Mouse (Mus musculus) heart, embryonic 10.5 days (tissue): Measurements from ENCODE around the gene Pax3. TPM values are rescaled to one million over a fixed set of nuclear protein-coding genes. Genes with fewer than 3 reads are reported as not detected.

ENCODE experiments used
- DNase-seq: peaks from one replicate; pipeline ENCODE4 v3.0.0-alpha.2; 2017; ENCODE audit warnings: low spot score
- H3K27ac ChIP-seq: fragments of 300-500 bp; sonication (generic); 2 replicates; pipeline ENCODE4 v1.5.1; 2016; ENCODE audit warnings: mild to moderate bottlenecking
- H3K27me3 ChIP-seq: fragments of 300-500 bp; sonication (generic); 2 replicates; pipeline ENCODE4 v1.6.1; 2016; ENCODE audit warnings: mild to moderate bottlenecking; ENCODE audit not compliant: poor library complexity, insufficient read depth, severe bottlenecking
- H3K36me3 ChIP-seq: fragments of 300-500 bp; sonication (generic); 2 replicates; pipeline ENCODE4 v1.6.1; 2016; ENCODE audit warnings: mild to moderate bottlenecking, moderate library complexity
- H3K4me1 ChIP-seq: fragments of 300-500 bp; sonication (generic); 2 replicates; pipeline ENCODE4 v1.6.1; 2016; ENCODE audit warnings: mild to moderate bottlenecking
- H3K4me3 ChIP-seq: fragments of 300-500 bp; sonication (generic); 2 replicates; pipeline ENCODE4 v1.5.1; 2016; ENCODE audit warnings: mild to moderate bottlenecking, moderate library complexity
- H3K9me3 ChIP-seq: fragments of 300-500 bp; sonication (generic); 2 replicates; pipeline ENCODE4 v1.6.1; 2016; ENCODE audit warnings: mild to moderate bottlenecking, moderate library complexity
- WGBS: fragments of 180-500 bp; shearing (Covaris S2); methylation state at CpG from one replicate; pipeline ENCODE4 v1.1.7; 2016; 5-methylcytosine and 5-hydroxymethylcytosine counted together
- polyA plus RNA-seq: library from polyadenylated mRNA; unstranded; fragments of >200 nt; fragmentation: Nextera tagmentation; extraction: Ambion mirVana; gene quantifications from 2 replicates; pipeline ENCODE4 v1.2.1, GENCODE M21; 2016

Pax3 gene
- polyA plus RNA-seq, 1 experiment from 2014 or later, result 1.9 TPM

GRCm38 (mm10) chr1:78195145-78195544 lies 1.8 kb downstream of the Pax3 start:
- no peaks in the 10 kb centered on the region for H3K36me3 ChIP-seq
- peaks cover 98% of the 10 kb centered on the region for H3K27me3 ChIP-seq
- no peaks in the 10 kb centered on the region for H3K9me3 ChIP-seq
- H3K27ac ChIP-seq, result no peak overlapping the region
- DNase-seq, result peak; percentile 68
- H3K4me3 ChIP-seq, result no peak overlapping the region
- H3K4me1 ChIP-seq, result peaks cover 16% of the 10 kb centered on the region
- WGBS, result 2% methylated on average over 21 of the region's 21 CpGs

GRCm38 (mm10) chr1:78194381-78195047 lies 2.4 kb downstream of the Pax3 start:
- H3K27me3 ChIP-seq, result peaks cover 98% of the 10 kb centered on the region
- no peaks in the 10 kb centered on the region for H3K36me3 ChIP-seq
- no peak overlapping the region for H3K4me3 ChIP-seq
- no peaks in the 10 kb centered on the region for H3K9me3 ChIP-seq
- peaks cover 20% of the 10 kb centered on the region for H3K4me1 ChIP-seq
- 5% methylated on average over 6 of the region's 6 CpGs for WGBS
- DNase-seq, result no peak
- H3K27ac ChIP-seq, result no peak overlapping the region

- Histone ChIP-seq H3K36me3 (no peaks in the 10 kb centered on the region), H3K4me3 (no peak overlapping the region), H3K9me3 (no peaks in the 10 kb centered on the region), H3K27ac (no peak overlapping the region), H3K4me1 (peaks cover 24% of the 10 kb centered on the region), H3K27me3 (peaks cover 98% of the 10 kb centered on the region)
- DNase-seq, result peak; percentile 55
- WGBS, result 3% methylated on average over 20 of the region's 20 CpGs
These were observed 3.4 kb downstream of the Pax3 start for GRCm38 (mm10) chr1:78193465-78193991.

GRCm38 (mm10) chr1:78192746-78193464 lies 4.0 kb downstream of the Pax3 start:
- H3K4me3 ChIP-seq, result no peak overlapping the region
- no peaks in the 10 kb centered on the region for H3K36me3 ChIP-seq
- H3K4me1 ChIP-seq, result peaks cover 24% of the 10 kb centered on the region
- no peaks in the 10 kb centered on the region for H3K9me3 ChIP-seq
- H3K27me3 ChIP-seq, result peaks cover 98% of the 10 kb centered on the region
- H3K27ac ChIP-seq, result no peak overlapping the region
- 1% methylated on average over 20 of the region's 20 CpGs for WGBS
- DNase-seq, result peak; percentile 72

- H3K27me3 ChIP-seq, result peaks cover 98% of the 10 kb centered on the region
- H3K36me3 ChIP-seq, result no peaks in the 10 kb centered on the region
- no peaks in the 10 kb centered on the region for H3K9me3 ChIP-seq
- peak; percentile 53 for DNase-seq
- no peak overlapping the region for H3K27ac ChIP-seq
- 5% methylated on average over 19 of the region's 19 CpGs for WGBS
- no peak overlapping the region for H3K4me3 ChIP-seq
- H3K4me1 ChIP-seq, result peaks cover 23% of the 10 kb centered on the region
These were observed 4.7 kb downstream of the Pax3 start for GRCm38 (mm10) chr1:78192217-78192735.

- Histone ChIP-seq H3K4me3 (no peak overlapping the region), H3K36me3 (no peaks in the 10 kb centered on the region), H3K4me1 (peaks cover 18% of the 10 kb centered on the region), H3K27ac (no peak overlapping the region), H3K9me3 (no peaks in the 10 kb centered on the region), H3K27me3 (peaks cover 98% of the 10 kb centered on the region)
- DNase-seq, result no peak
- WGBS, result 53% methylated on average over 1 of the region's 1 CpGs
These were observed 5.2 kb downstream of the Pax3 start for GRCm38 (mm10) chr1:78191761-78192160.

GRCm38 (mm10) chr1:78191331-78191730 lies 5.6 kb downstream of the Pax3 start:
- 61% methylated on average over 1 of the region's 1 CpGs for WGBS
- H3K4me3 ChIP-seq, result no peak overlapping the region
- no peak for DNase-seq

GRCm38 (mm10) chr1:78190386-78191111 lies 6.4 kb downstream of the Pax3 start:
- H3K4me3 ChIP-seq, result no peak overlapping the region
- no peaks in the 10 kb centered on the region for H3K9me3 ChIP-seq
- H3K27ac ChIP-seq, result no peak overlapping the region
- peak; percentile 58 for DNase-seq
- WGBS, result 7% methylated on average over 12 of the region's 12 CpGs
- H3K4me1 ChIP-seq, result peaks cover 12% of the 10 kb centered on the region; the same call in 1 of the 2 replicates
- peaks cover 97% of the 10 kb centered on the region for H3K27me3 ChIP-seq
- H3K36me3 ChIP-seq, result no peaks in the 10 kb centered on the region

More at GRCm38 (mm10) chr1:78191331-78191730, 5.6 kb downstream of the Pax3 start:
- Histone ChIP-seq H3K27ac (no peak overlapping the region), H3K9me3 (no peaks in the 10 kb centered on the region), H3K4me1 (peaks cover 14% of the 10 kb centered on the region), H3K36me3 (no peaks in the 10 kb centered on the region), H3K27me3 (peaks cover 97% of the 10 kb centered on the region)

- Histone ChIP-seq H3K4me1 (peaks cover 9% of the 10 kb centered on the region; the same call in 1 of the 2 replicates), H3K9me3 (no peaks in the 10 kb centered on the region), H3K36me3 (no peaks in the 10 kb centered on the region), H3K27ac (no peak overlapping the region), H3K27me3 (peaks cover 97% of the 10 kb centered on the region), H3K4me3 (peak overlapping the region; percentile 55)
- peak; percentile 71 for DNase-seq
- WGBS, result under 1% methylated on average over 44 of the region's 47 CpGs
These were observed 7.2 kb downstream of the Pax3 start for GRCm38 (mm10) chr1:78189501-78190345.

GRCm38 (mm10) chr1:78189016-78189415 lies 7.9 kb downstream of the Pax3 start:
- peak; percentile 54 for DNase-seq
- WGBS, result under 1% methylated on average over 16 of the region's 16 CpGs
- peaks cover 9% of the 10 kb centered on the region; the same call in 1 of the 2 replicates for H3K4me1 ChIP-seq
- peak overlapping the region; percentile 55 for H3K4me3 ChIP-seq
- no peak overlapping the region for H3K27ac ChIP-seq
- H3K9me3 ChIP-seq, result no peaks in the 10 kb centered on the region
- H3K27me3 ChIP-seq, result peaks cover 94% of the 10 kb centered on the region
- H3K36me3 ChIP-seq, result no peaks in the 10 kb centered on the region

- H3K4me1 ChIP-seq, result peaks cover 9% of the 10 kb centered on the region; the same call in 1 of the 2 replicates
- WGBS, result 10% methylated on average over 2 of the region's 2 CpGs
- H3K36me3 ChIP-seq, result no peaks in the 10 kb centered on the region
- H3K9me3 ChIP-seq, result no peaks in the 10 kb centered on the region
- no peak overlapping the region for H3K4me3 ChIP-seq
- no peak for DNase-seq
- peaks cover 88% of the 10 kb centered on the region for H3K27me3 ChIP-seq
- H3K27ac ChIP-seq, result no peak overlapping the region
These were observed 8.6 kb downstream of the Pax3 start for GRCm38 (mm10) chr1:78188299-78188698.

GRCm38 (mm10) chr1:78187788-78188173 lies 9.2 kb downstream of the Pax3 start:
- Histone ChIP-seq H3K4me1 (peaks cover 9% of the 10 kb centered on the region; the same call in 1 of the 2 replicates), H3K36me3 (no peaks in the 10 kb centered on the region), H3K27ac (no peak overlapping the region), H3K9me3 (no peaks in the 10 kb centered on the region), H3K4me3 (no peak overlapping the region), H3K27me3 (peaks cover 88% of the 10 kb centered on the region)
- no peak for DNase-seq
- WGBS, result 16% methylated on average over 6 of the region's 6 CpGs
